Mouse (Mus musculus) adrenal gland, postnatal 36 days (tissue): Measurements from ENCODE around the gene Hist1h2ba. TPM values are rescaled to one million over a fixed set of nuclear protein-coding genes. Genes with fewer than 3 reads are reported as not detected.

ENCODE experiments used
- DNase-seq, 2 experiments: peaks; one replicate each; pipeline ENCODE4 v3.0.0; 2021; ENCODE audit warnings: mixed read lengths in 1 of 2
- microRNA-seq: library from miRNA; unstranded; fragments of <30 nt; microRNA quantifications from one replicate; pipeline ENCODE4 v1.2.0, GENCODE M21; 2021
- total RNA-seq, 2 experiments: library from RNA; stranded (reverse); gene quantifications; 2 replicates each; pipeline ENCODE4 v1.2.3; 2021

Hist1h2ba gene
- total RNA-seq, 2 experiments from 2014 or later: not detected

DNA sequence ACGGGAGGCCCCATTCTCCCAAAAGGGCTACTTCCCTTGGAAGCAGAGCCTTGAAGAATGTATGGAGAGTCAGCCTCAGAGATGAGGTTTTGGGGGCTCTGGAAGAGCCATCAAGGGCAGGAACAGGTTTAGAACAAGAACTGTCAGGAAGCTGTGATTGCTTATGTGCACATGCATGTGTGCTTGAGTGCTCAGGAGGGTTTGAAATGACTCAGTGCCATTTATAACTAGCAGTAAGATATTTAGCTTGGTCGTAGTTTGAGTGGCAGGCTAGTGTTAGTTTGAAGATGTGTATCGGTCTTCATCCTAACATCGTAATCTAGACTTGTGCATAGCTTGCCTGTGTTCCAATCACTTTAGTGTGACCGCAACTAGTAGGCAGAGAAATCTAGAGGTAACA, 27.1 kb downstream of the Hist1h2ba start:
- no peak for DNase-seq

DNA sequence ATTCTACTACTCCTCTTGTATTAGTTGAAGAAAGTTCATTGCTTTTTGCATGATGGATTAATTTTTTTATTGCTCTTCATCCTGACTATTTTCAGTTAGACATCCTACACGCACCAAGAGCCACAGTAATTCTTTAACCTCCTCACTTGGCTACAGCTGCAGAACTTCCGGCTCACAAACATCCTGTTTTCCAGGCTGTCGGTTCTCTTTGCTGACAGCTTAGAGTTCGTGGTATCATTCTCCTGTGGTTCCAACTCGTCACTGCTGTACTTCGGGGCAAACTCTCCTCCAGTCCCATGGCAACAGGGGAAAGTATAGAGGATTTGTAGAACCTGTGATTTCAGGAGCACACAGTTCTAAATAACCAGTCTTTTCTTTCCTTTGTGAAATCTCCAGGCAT, 35.7 kb downstream of the Hist1h2ba start:
- no peak for DNase-seq

DNA sequence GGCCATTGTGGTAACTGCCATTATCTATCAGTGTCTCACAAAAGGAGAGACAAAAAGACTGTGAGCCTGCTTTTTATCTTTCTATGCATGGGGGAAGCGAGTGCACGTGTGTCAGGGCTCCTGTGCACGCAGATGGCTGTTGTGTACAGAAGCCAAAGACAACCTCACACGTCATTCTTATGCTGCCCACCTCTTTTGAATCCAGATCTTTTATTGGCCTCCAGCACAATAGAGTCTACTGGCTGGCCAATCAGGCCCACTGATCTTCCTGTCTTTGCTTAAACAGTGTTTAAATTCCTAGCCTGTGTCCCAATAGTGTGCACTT, 40.7 kb downstream of the Hist1h2ba start:
- DNase-seq: no peak

DNA sequence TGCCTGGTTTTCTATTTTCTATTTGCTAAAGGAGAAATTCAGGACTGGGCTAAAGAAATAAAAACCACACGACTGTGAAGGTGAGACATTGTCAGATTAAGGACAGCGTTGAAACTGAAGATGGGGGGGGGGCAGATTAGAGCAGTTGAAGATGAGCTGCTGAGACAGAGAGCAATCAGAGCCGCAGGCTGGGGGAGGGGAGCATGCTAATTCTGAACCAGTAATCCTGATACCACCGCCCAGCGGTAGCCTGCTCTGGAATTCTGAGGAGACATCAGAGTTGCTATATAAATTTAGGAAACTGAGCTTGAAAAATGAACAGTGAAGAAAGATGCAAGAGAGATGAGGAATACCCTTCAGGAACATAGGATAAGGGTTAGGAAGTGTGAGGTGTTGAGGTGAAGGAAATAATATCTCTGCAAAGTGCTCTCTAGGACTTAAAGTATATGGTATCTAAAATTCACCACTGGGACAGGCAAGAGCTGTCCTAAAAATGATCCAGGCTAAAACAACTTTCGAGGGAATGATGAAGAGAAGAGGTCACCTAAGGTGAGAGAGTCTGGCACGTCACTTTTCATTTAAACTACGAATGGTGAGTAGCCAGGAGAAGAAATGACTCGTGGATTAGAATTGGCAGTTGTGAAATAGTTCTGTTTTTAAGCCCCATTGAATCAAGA, 41.2 kb downstream of the Hist1h2ba start:
- no peak for DNase-seq

DNA sequence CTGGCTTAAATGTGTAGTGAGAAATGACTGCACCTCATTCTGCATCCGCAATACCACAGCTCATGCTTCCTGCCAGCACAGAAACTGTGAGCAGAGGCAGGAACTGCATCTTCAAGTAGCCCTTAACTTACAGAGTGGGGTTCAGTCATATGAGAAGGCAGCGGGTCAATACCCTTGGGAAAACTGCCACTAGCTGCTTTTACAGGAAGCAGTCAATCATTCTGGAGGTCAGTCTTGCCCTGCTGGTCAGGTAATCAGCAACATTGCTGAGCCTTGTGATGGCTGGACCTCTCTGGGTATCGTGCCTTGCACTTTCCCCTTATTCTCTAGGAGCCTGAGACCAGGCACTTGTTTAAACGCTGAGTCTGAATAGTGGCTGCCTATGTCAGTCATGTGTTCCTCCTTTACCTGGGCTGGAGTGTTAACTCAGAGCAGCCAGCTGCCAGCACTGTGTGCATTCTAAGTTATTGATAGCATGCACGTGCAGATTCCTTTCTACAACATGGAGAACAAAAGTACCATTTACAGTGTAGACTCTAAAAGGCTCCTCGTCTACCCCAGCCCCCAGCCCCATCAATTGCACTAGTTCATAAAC, 44.8 kb downstream of the Hist1h2ba start:
- no peak for DNase-seq

DNA sequence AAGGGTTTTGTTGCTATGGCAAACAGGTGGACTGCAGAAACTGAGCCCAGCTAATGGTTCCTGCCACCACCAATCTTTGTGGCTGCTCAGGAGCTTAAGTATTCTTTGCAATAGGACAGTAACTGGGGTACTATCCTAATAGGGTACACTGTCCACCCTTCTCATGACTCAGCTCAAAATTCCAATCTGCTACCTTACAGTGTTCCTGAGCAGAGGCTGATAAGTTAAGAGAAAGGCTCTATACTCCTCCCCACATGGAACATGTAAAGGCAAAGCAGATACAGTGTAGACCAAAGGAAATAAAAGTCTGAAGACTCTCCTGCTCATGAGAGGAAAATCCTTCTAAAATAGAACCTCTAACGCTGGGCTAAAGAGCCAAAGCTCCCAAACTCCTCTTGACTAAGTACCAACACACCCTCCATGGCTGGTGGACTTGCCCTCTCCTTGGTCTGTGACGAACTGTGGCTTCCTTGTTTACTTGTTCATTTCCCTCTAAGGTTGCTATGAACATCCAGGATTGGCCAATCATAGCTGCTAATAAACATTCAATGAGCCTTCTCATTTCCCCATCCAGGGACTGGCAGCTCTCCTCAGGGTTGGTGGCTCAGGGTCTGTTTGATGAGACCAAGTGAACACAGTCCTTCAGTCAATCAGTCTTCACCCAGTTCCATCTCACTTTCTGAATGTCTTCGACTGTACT, 46.8 kb downstream of the Hist1h2ba start:
- DNase-seq: no peak

DNA sequence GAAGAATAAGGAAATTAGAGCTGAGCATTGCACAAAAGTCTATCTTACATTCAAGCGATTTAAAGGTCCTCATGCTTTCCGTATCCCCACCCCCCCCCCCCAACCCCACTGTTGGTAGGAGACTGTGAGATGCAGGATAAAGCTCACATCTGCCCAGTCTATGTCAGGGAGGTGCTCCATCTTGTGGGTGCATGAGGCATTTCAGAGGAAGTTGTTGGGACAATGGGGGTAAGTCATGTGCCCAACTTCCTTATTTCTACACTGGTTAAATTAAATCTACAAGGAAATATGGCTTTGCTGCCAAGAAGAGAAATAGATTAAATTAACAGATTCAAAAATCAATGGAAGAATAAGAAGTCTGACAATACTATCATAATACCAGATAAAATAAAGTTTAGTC, 48.4 kb downstream of the Hist1h2ba start:
- DNase-seq: peak; percentile 17 to 28

Small RNAs within 50 kb of the gene (microRNA-seq; reads per million reads assigned to microRNA genes)
- not detected for gene Gm44344

Other genes starting within 250 kb of the Hist1h2ba start
- gene Hist1h2bc, start 250.0 kb downstream of the Hist1h2ba start, total RNA-seq: 100 to 1,000 TPM; 138 to 161 TPM
- under 1 TPM; 0.33 to 0.46 TPM for gene Hist1h1t, start 238.3 kb downstream of the Hist1h2ba start, total RNA-seq
- 100 to 1,000 TPM; 101 to 109 TPM for gene Hist1h4c, start 235.7 kb downstream of the Hist1h2ba start, total RNA-seq
- 10 to 100 TPM; 29.2 to 49.8 TPM for gene Hfe, start 223.3 kb downstream of the Hist1h2ba start, total RNA-seq
- 100 to 1,000 TPM; 145 to 279 TPM for gene Hist1h1c, start 195.3 kb downstream of the Hist1h2ba start, total RNA-seq
- gene Hist1h3c, start 188.6 kb downstream of the Hist1h2ba start, total RNA-seq: 10 to 100 TPM; 20.5 to 26.8 TPM
- 10 to 100 TPM; 34.0 to 41.3 TPM for gene Hist1h2bb, start 187.4 kb downstream of the Hist1h2ba start, total RNA-seq
- gene Hist1h2ab, start 183.0 kb downstream of the Hist1h2ba start, total RNA-seq: 10 to 100 TPM; 58.1 to 68.0 TPM
- gene Hist1h3b, start 181.9 kb downstream of the Hist1h2ba start, total RNA-seq: 10 to 100 TPM; 54.7 to 79.9 TPM
- gene Hist1h4b, start 177.1 kb downstream of the Hist1h2ba start, total RNA-seq: 100 to 1,000 TPM; 115 to 122 TPM
- gene Hist1h4a, start 172.9 kb downstream of the Hist1h2ba start, total RNA-seq: 10 to 100 TPM; 59.8 to 61.2 TPM
- gene Hist1h3a, start 171.8 kb downstream of the Hist1h2ba start, total RNA-seq: 10 to 100 TPM; 55.1 to 59.3 TPM
- gene Hist1h1a, start 170.5 kb downstream of the Hist1h2ba start, total RNA-seq: 10 to 100 TPM; 35.0 to 39.8 TPM
- under 1 TPM; 0.16 to 0.23 TPM for gene Trim38, start 164.2 kb downstream of the Hist1h2ba start, total RNA-seq
- under 1 TPM in 1 of 2 experiments, not detected in 1; 0.26 TPM for gene Slc17a2, start 127.2 kb downstream of the Hist1h2ba start, total RNA-seq
- gene Slc17a3, start 94.7 kb downstream of the Hist1h2ba start, total RNA-seq: under 1 TPM; 0.23 to 0.56 TPM
- not detected for gene Slc17a1, start 66.4 kb downstream of the Hist1h2ba start, total RNA-seq
- gene Slc17a4, start 19.1 kb downstream of the Hist1h2ba start, total RNA-seq: under 1 TPM in 1 of 2 experiments, not detected in 1; 0.23 TPM
- not detected for gene Hist1h2aa, start 306 bp upstream of the Hist1h2ba start, total RNA-seq
- 1 to 10 TPM; 2.3 to 4.9 TPM for gene Scgn, start 57.1 kb upstream of the Hist1h2ba start, total RNA-seq